Comparison of ENCODE assay signal across 7 mouse cellular contexts in the genomic region with DNA sequence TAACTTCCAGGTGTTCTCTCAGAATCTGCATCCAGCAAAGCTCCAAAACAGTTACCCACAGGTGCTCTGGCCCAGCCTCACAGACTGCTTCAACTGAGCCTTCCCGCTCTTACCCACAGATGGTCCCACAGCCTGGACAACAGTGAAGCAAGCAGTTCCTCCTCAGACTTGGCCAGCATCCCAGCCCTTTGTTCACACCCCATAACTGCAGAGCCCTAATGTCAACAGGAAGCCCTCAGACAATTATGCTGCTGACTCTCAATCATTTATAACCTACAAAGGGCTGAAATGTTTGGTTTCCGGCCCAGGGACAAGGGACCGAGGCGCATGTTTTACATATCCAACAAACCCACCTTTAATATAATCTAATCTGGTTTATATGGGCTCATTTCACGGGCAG. TPM values are rescaled to one million over a fixed set of nuclear protein-coding genes. Genes with fewer than 3 reads are reported as not detected.
DNase-seq lines count a peak whose midpoint lies in the region; ATAC-seq and TF ChIP-seq lines count a peak whose summit lies in the region.

No protein-coding gene starts in this region.

- ATAC-seq in intestine, embryonic 14.5 days (replicated peaks; ENCODE audit: low FRiP score, low TSS enrichment, low read depth) = peak; percentile 38
- ATAC-seq in limb, embryonic 14.5 days (ENCODE audit: low FRiP score, low read depth) = 0 out of 2 replicates have a peak, but pooled peaks have one; percentile 53

- no peak overlapping the region for H3K4me2 ChIP-seq in intestine, embryonic 14.5 days (ENCODE audit: low read length)
- no peak overlapping the region for H3K4me2 ChIP-seq in limb, embryonic 14.5 days (replicated peaks; ENCODE audit: low read depth, low read length, severe bottlenecking)

- DNase-seq in retina, postnatal 1 day = peak; percentile 69
- DNase-seq in retina, embryonic 14.5 days (ENCODE audit: low spot score) = no peak
- peak; percentile 88 for DNase-seq in brain, adult 2 months (ENCODE audit: low read depth, low spot score)
- DNase-seq in gastrocnemius, postnatal 25 days = peak; percentile 62
- DNase-seq in intestine, embryonic 14.5 days (ENCODE audit: low spot score) = no peak
- peak; percentile 57 for DNase-seq in limb, embryonic 14.5 days (ENCODE audit: low spot score)
- peak; percentile 62 for DNase-seq in ovary, postnatal 14 days (ENCODE audit: low spot score)

- H3K9me3 ChIP-seq in intestine, embryonic 14.5 days (ENCODE audit: control insufficient read depth, low read length) = no peaks in the 10 kb centered on the region
- H3K9me3 ChIP-seq in limb, embryonic 14.5 days (ENCODE audit: control insufficient read depth, low read length) = no peaks in the 10 kb centered on the region

- no peaks in the 10 kb centered on the region for H3K36me3 ChIP-seq in intestine, embryonic 14.5 days (ENCODE audit: control insufficient read depth, insufficient read depth, low read length)
- no peaks in the 10 kb centered on the region for H3K36me3 ChIP-seq in limb, embryonic 14.5 days (ENCODE audit: control insufficient read depth, insufficient read depth, low read length)

- no peaks in the 10 kb centered on the region for H3K27me3 ChIP-seq in intestine, embryonic 14.5 days (replicated peaks; ENCODE audit: control insufficient read depth, insufficient read depth, low read length)
- no peaks in the 10 kb centered on the region for H3K27me3 ChIP-seq in limb, embryonic 14.5 days (ENCODE audit: control insufficient read depth, insufficient read depth, low read length)

- H3K4me1 ChIP-seq in intestine, embryonic 14.5 days (replicated peaks; ENCODE audit: control insufficient read depth, insufficient read depth, low read length) = no peaks in the 10 kb centered on the region
- no peaks in the 10 kb centered on the region for H3K4me1 ChIP-seq in limb, embryonic 14.5 days (ENCODE audit: control insufficient read depth, insufficient read depth, low read length)

- WGBS in intestine, embryonic 14.5 days = 52% methylated on average over 5 of the region's 5 CpGs
- 64% methylated on average over 5 of the region's 5 CpGs for WGBS in limb, embryonic 14.5 days

- no peak for TF ChIP-seq POLR2A in limb, embryonic 14.5 days (IDR thresholded peaks at IDR 0.05; ENCODE audit: borderline replicate concordance, extremely low read depth, insufficient read depth, insufficient read length)

- no peak overlapping the region for H3K9ac ChIP-seq in intestine, embryonic 14.5 days (ENCODE audit: low read length)
- no peak overlapping the region for H3K9ac ChIP-seq in limb, embryonic 14.5 days (ENCODE audit: low read depth, low read length, severe bottlenecking)

- no peak overlapping the region for H3K4me3 ChIP-seq in intestine, embryonic 14.5 days (ENCODE audit: low read depth, low read length)
- no peak overlapping the region for H3K4me3 ChIP-seq in limb, embryonic 14.5 days (replicated peaks; ENCODE audit: low read length)

- H3K27ac ChIP-seq in intestine, embryonic 14.5 days (ENCODE audit: low read depth) = no peak overlapping the region
- H3K27ac ChIP-seq in limb, embryonic 14.5 days (replicated peaks; ENCODE audit: low read depth, low read length) = no peak overlapping the region

RNA-seq across cellular contexts. Expression of a gene that starts 30.1 kb away (rescaled TPM):
- total RNA-seq in gastrocnemius, postnatal 25 days (2021) = not detected
- 0.19 and 0.67 TPM in 2 replicates for polyA plus RNA-seq in intestine, embryonic 14.5 days (2014; fragmentation: Nextera tagmentation; extraction: Ambion mirVana)
- polyA plus RNA-seq in limb, embryonic 14.5 days (2012; rRNA removed) = 0.12 and 0.40 TPM in 2 replicates
- polyA plus RNA-seq in limb, embryonic 14.5 days (2014; fragmentation: Nextera tagmentation; extraction: Ambion mirVana) = 0.23 and 0.39 TPM in 2 replicates

RNA-seq across cellular contexts. Expression of a gene that starts 30.1 kb away (rescaled TPM):
- total RNA-seq in gastrocnemius, postnatal 25 days (2021) = not detected
- polyA plus RNA-seq in intestine, embryonic 14.5 days (2014; fragmentation: Nextera tagmentation; extraction: Ambion mirVana) = 0.62 TPM in 1 of 2 replicates, not detected in the other
- 0.33 TPM in 1 of 2 replicates, not detected in the other for polyA plus RNA-seq in limb, embryonic 14.5 days (2012; rRNA removed)
- polyA plus RNA-seq in limb, embryonic 14.5 days (2014; fragmentation: Nextera tagmentation; extraction: Ambion mirVana) = not detected in 2 replicates

RNA-seq across cellular contexts. Expression of a gene that starts 31.1 kb away (rescaled TPM):
- not detected for total RNA-seq in gastrocnemius, postnatal 25 days (2021)
- 0.19 TPM in 1 of 2 replicates, not detected in the other for polyA plus RNA-seq in intestine, embryonic 14.5 days (2014; fragmentation: Nextera tagmentation; extraction: Ambion mirVana)
- polyA plus RNA-seq in limb, embryonic 14.5 days (2012; rRNA removed) = 0.16 and 0.17 TPM in 2 replicates
- 0.14 TPM in 1 of 2 replicates, not detected in the other for polyA plus RNA-seq in limb, embryonic 14.5 days (2014; fragmentation: Nextera tagmentation; extraction: Ambion mirVana)

RNA-seq across cellular contexts. Expression of a gene that starts 34.7 kb away (rescaled TPM):
- total RNA-seq in gastrocnemius, postnatal 25 days (2021) = under 1 TPM in 1 of 2 experiments, not detected in 1; 0.27 TPM
- polyA plus RNA-seq in intestine, embryonic 14.5 days (2014; fragmentation: Nextera tagmentation; extraction: Ambion mirVana) = 1.8 and 3.0 TPM in 2 replicates
- 0.67 and 0.77 TPM in 2 replicates for polyA plus RNA-seq in limb, embryonic 14.5 days (2012; rRNA removed)
- polyA plus RNA-seq in limb, embryonic 14.5 days (2014; fragmentation: Nextera tagmentation; extraction: Ambion mirVana) = 1.2 and 1.5 TPM in 2 replicates

Comparison
In these comparisons a context has a peak if more than half of its experiments do, and no peak if none do; other contexts are left out.
1. DNase-seq: peak in retina, postnatal 1 day (single experiment), brain, adult 2 months (single experiment), gastrocnemius, postnatal 25 days (single experiment), limb, embryonic 14.5 days (single experiment) and ovary, postnatal 14 days (single experiment); none in retina, embryonic 14.5 days (single experiment) and intestine, embryonic 14.5 days (single experiment).